Mouse (Mus musculus): ENCODE measurements around the gene Apold1. TPM values are rescaled to one million over a fixed set of nuclear protein-coding genes. Genes with fewer than 3 reads are reported as not detected.
A peak's percentile ranks its signal among the peaks of the same experiment; 100 is the strongest.

The Apold1 gene
- total RNA-seq, 2 experiments from 2014 or later: 1.6 to 4.9 TPM

DNA sequence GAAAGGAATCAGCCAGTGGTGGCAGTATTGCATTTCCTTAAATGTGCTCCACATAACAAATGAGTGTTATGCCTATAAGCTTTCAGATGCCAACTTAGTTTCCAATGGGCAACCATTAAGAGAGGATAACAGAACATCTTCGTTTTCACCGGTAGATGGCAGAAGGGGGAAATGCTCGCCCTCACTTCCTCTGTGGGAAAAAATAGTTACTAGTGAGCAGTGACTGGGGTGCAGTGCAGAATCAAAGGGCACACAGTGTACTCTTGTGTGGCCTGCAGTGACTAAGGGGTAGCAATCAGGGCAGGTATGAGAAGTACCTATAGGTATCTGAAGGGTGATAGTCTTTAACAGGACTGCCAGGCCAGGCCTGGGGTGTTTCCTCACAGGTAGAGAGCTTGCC is 44.7 kb downstream of the Apold1 start:
- DNase-seq (ENCODE audit: low spot score): peak; percentile 10

DNA sequence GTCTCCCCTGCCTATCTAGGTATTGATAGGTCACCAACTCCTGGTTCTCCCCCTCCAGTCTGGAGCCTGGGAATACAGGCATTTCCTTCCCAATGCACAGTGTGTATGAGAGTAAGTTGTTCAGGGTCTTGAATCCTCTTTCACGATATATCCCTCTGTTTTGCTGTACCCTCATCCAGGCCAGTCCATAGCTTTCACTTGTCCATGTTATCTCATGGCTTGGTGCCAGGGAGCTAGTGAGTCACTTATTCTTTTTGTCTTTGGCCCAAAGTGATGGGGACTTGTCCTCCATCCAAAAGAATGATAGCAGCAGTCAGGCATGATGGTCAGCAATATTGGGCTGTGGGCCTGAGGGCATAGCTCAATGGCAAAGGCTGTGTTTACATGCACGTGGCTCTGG is 45.2 kb downstream of the Apold1 start:
- no peak for DNase-seq (ENCODE audit: low spot score)

DNA sequence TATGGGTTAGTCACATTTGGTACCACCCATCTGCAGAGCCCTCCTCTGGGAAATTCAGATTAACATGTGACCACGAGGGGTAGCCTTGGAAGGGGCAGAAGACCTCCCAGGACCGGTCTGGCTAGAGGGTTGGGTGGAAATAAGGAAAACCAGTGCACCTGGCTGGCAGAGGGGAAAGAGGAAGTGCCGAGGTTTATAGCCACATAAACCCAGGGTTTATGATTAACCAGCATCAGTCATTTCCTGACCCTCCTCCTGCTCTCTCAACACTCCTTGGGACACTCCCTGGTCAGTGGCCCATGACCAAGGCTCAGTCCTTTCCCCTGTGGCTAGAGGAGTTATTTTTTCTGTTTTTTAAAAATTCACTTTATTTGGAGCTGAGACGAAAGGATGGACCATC is 47.7 kb downstream of the Apold1 start:
- DNase-seq (ENCODE audit: low spot score): no peak

Other genes with a start within 250 kb of the Apold1 start
- 10 to 100 TPM; 12.2 to 16.7 TPM for gene Dusp16, start 189.1 kb upstream of the Apold1 start, total RNA-seq (2021)
- gene Crebl2, start 151.6 kb upstream of the Apold1 start, total RNA-seq (2021): 10 to 100 TPM; 12.4 to 14.2 TPM
- 1 to 10 TPM; 4.2 to 5.1 TPM for gene Gpr19, start 83.1 kb upstream of the Apold1 start, total RNA-seq (2021)
- gene Cdkn1b, start 61.3 kb upstream of the Apold1 start, total RNA-seq (2021): 10 to 100 TPM; 32.2 to 34.1 TPM
- gene Ddx47, start 29.9 kb downstream of the Apold1 start, total RNA-seq (2021): 10 to 100 TPM; 24.3 to 24.9 TPM
- 1 to 10 TPM in 1 of 2 experiments, under 1 TPM in 1; 0.96 to 1.6 TPM for gene Gprc5a, start 83.9 kb downstream of the Apold1 start, total RNA-seq (2021)
- gene Gprc5d, start 136.6 kb downstream of the Apold1 start, total RNA-seq (2021): not detected
- 1 to 10 TPM; 2.3 to 6.1 TPM for gene Fam234b, start 216.3 kb downstream of the Apold1 start, total RNA-seq (2021)
- 1 to 10 TPM; 8.6 to 8.9 TPM for gene Hebp1, start 216.3 kb downstream of the Apold1 start, total RNA-seq (2021)

Measured in gastrocnemius, adult 18-20 months (tissue).